Mouse (Mus musculus) lung, embryonic 14.5 days (tissue): ENCODE measurements at regions not wholly inside any gene's neighbourhood (a gene's known extent, or its start where the extent isn't known, plus 50 kb on each side); places are given as distances from the start of the nearest gene placed in this dataset.

ENCODE experiments used
- ATAC-seq: fragments of 200-750 bp; cut with Nextera tagmentation; 2 replicates; pipeline ENCODE4 v1.8.0; 2017; ENCODE audit warnings: mild to moderate bottlenecking, moderate TSS enrichment, moderate library complexity; ENCODE audit not compliant: insufficient read depth
- DNase-seq: peaks from one replicate; pipeline ENCODE4 v3.0.0-alpha.2; 2015
- H3K27ac ChIP-seq: fragments of 300-500 bp; sonication (generic); 2 replicates; pipeline ENCODE4 v1.5.1; 2014; ENCODE audit warnings: low read depth, mild to moderate bottlenecking, moderate library complexity
- H3K27me3 ChIP-seq: fragments of 300-500 bp; sonication (generic); 2 replicates; pipeline ENCODE4 v1.6.1; 2014; ENCODE audit warnings: low read length, control low read depth; ENCODE audit not compliant: insufficient read depth
- H3K36me3 ChIP-seq: fragments of 300-500 bp; sonication (generic); 2 replicates; pipeline ENCODE4 v1.6.1; 2014; ENCODE audit warnings: control low read depth; ENCODE audit not compliant: insufficient read depth
- H3K4me1 ChIP-seq: fragments of 300-500 bp; sonication (generic); 2 replicates; pipeline ENCODE4 v1.6.1; 2014; ENCODE audit warnings: antibody characterized with exemption, control low read depth; ENCODE audit not compliant: insufficient read depth
- H3K4me2 ChIP-seq: fragments of 300-500 bp; sonication (generic); 2 replicates; pipeline ENCODE4 v1.6.1; 2014; ENCODE audit warnings: mild to moderate bottlenecking
- H3K4me3 ChIP-seq: fragments of 300-500 bp; sonication (generic); 2 replicates; pipeline ENCODE4 v1.5.1; 2014; ENCODE audit warnings: low read depth, low read length
- H3K9ac ChIP-seq: fragments of 300-500 bp; sonication (generic); 2 replicates; pipeline ENCODE4 v1.6.1; 2014
- H3K9me3 ChIP-seq: fragments of 300-500 bp; sonication (generic); 2 replicates; pipeline ENCODE4 v1.6.1; 2016; ENCODE audit warnings: low read depth, low read length, control low read depth
- CTCF ChIP-seq: IDR thresholded peaks from 2 replicates; pipeline ENCODE4 v1.5.1; 2016; ENCODE audit warnings: antibody characterized with exemption, low read depth
- WGBS: fragments of 180-500 bp; shearing (Covaris S2); extraction: QIAGEN DNeasy Blood & Tissue Kit; methylation state at CpG from one replicate; pipeline ENCODE4 v1.1.7; 2014; 5-methylcytosine and 5-hydroxymethylcytosine counted together

- no peak overlapping the region for H3K4me3 ChIP-seq
- no peak overlapping the region for H3K9ac ChIP-seq
- WGBS = 92% methylated on average over 3 of the region's 3 CpGs
Measured at GRCm38 (mm10) chr1:76911472-76911871, 603.4 kb downstream of the Epha4 start.

GRCm38 (mm10) chr1:76919541-76919940 is 595.3 kb downstream of the Epha4 start:
- 14% methylated on average over 2 of the region's 2 CpGs for WGBS
- ATAC-seq = no peak
- no peaks in the 10 kb centered on the region for H3K9me3 ChIP-seq

More at GRCm38 (mm10) chr1:76911472-76911871, 603.4 kb downstream of the Epha4 start:
- no peaks in the 10 kb centered on the region for H3K9me3 ChIP-seq
- no peak for DNase-seq
- no peak overlapping the region for H3K27ac ChIP-seq
- no peak overlapping the region for H3K4me2 ChIP-seq
- TF ChIP-seq CTCF = no peak
- no peak for ATAC-seq
- no peaks in the 10 kb centered on the region for H3K36me3 ChIP-seq
- H3K4me1 ChIP-seq = no peaks in the 10 kb centered on the region
- no peaks in the 10 kb centered on the region for H3K27me3 ChIP-seq

GRCm38 (mm10) chr1:76920634-76921033 is 594.3 kb downstream of the Epha4 start:
- Histone ChIP-seq H3K27me3 (no peaks in the 10 kb centered on the region), H3K9me3 (no peaks in the 10 kb centered on the region), H3K9ac (no peak overlapping the region), H3K4me1 (no peaks in the 10 kb centered on the region), H3K4me3 (no peak overlapping the region), H3K4me2 (no peak overlapping the region), H3K36me3 (no peaks in the 10 kb centered on the region), H3K27ac (no peak overlapping the region)
- ATAC-seq = no peak
- DNase-seq = no peak
- TF ChIP-seq CTCF = no peak

More at GRCm38 (mm10) chr1:76919541-76919940, 595.3 kb downstream of the Epha4 start:
- no peak overlapping the region for H3K27ac ChIP-seq
- H3K27me3 ChIP-seq = no peaks in the 10 kb centered on the region
- no peak overlapping the region for H3K9ac ChIP-seq
- no peak for TF ChIP-seq CTCF
- no peak for DNase-seq
- no peaks in the 10 kb centered on the region for H3K36me3 ChIP-seq
- H3K4me3 ChIP-seq = no peak overlapping the region
- H3K4me2 ChIP-seq = no peak overlapping the region
- H3K4me1 ChIP-seq = no peaks in the 10 kb centered on the region

GRCm38 (mm10) chr1:76927041-76927440 is 587.8 kb downstream of the Epha4 start:
- no peak for ATAC-seq

GRCm38 (mm10) chr1:76928035-76928434 is 586.9 kb downstream of the Epha4 start:
- H3K27me3 ChIP-seq = no peaks in the 10 kb centered on the region
- DNase-seq = no peak
- H3K27ac ChIP-seq = no peak overlapping the region
- no peak overlapping the region for H3K4me2 ChIP-seq
- H3K9me3 ChIP-seq = no peaks in the 10 kb centered on the region
- H3K4me1 ChIP-seq = no peaks in the 10 kb centered on the region
- WGBS = 86% methylated on average over 2 of the region's 2 CpGs
- no peak for ATAC-seq
- H3K36me3 ChIP-seq = no peaks in the 10 kb centered on the region
- no peak overlapping the region for H3K9ac ChIP-seq
- TF ChIP-seq CTCF = no peak
- H3K4me3 ChIP-seq = no peak overlapping the region

More at GRCm38 (mm10) chr1:76927041-76927440, 587.8 kb downstream of the Epha4 start:
- H3K4me2 ChIP-seq = no peak overlapping the region
- no peaks in the 10 kb centered on the region for H3K9me3 ChIP-seq
- no peak overlapping the region for H3K27ac ChIP-seq
- no peak overlapping the region for H3K4me3 ChIP-seq
- no peaks in the 10 kb centered on the region for H3K36me3 ChIP-seq
- H3K9ac ChIP-seq = no peak overlapping the region
- H3K27me3 ChIP-seq = no peaks in the 10 kb centered on the region
- DNase-seq = no peak
- H3K4me1 ChIP-seq = no peaks in the 10 kb centered on the region
- 70% methylated on average over 5 of the region's 5 CpGs for WGBS
- no peak for TF ChIP-seq CTCF

GRCm38 (mm10) chr1:76933460-76933859 is 581.4 kb downstream of the Epha4 start:
- H3K9me3 ChIP-seq = no peaks in the 10 kb centered on the region
- 36% methylated on average over 4 of the region's 4 CpGs for WGBS
- no peak overlapping the region for H3K9ac ChIP-seq
- no peak overlapping the region for H3K4me2 ChIP-seq
- no peaks in the 10 kb centered on the region for H3K27me3 ChIP-seq
- 0 out of 2 replicates have a peak, but pooled peaks have one; percentile 58 for ATAC-seq
- peak; percentile 57 for DNase-seq
- H3K36me3 ChIP-seq = no peaks in the 10 kb centered on the region
- no peak overlapping the region for H3K4me3 ChIP-seq
- no peak for TF ChIP-seq CTCF
- H3K27ac ChIP-seq = no peak overlapping the region
- no peaks in the 10 kb centered on the region for H3K4me1 ChIP-seq

GRCm38 (mm10) chr1:76942730-76943129 is 572.2 kb downstream of the Epha4 start:
- ATAC-seq (peak; percentile 87), DNase-seq (peak; percentile 89)
- H3K4me1 ChIP-seq = peaks cover 17% of the 10 kb centered on the region
- no peak overlapping the region for H3K4me3 ChIP-seq
- H3K4me2 ChIP-seq = no peak overlapping the region
- H3K27ac ChIP-seq = peak overlapping the region; percentile 43; the same call in 1 of the 2 replicates
- TF ChIP-seq CTCF = peak; percentile 17
- H3K27me3 ChIP-seq = no peaks in the 10 kb centered on the region
- 6% methylated on average over 3 of the region's 3 CpGs for WGBS
- no peaks in the 10 kb centered on the region for H3K36me3 ChIP-seq
- H3K9ac ChIP-seq = no peak overlapping the region
- no peaks in the 10 kb centered on the region; the same call in 1 of the 2 replicates for H3K9me3 ChIP-seq

- no peak for TF ChIP-seq CTCF
- H3K9ac ChIP-seq = no peak overlapping the region
- H3K4me2 ChIP-seq = no peak overlapping the region
- no peaks in the 10 kb centered on the region; the same call in 1 of the 2 replicates for H3K9me3 ChIP-seq
- H3K4me1 ChIP-seq = peaks cover 17% of the 10 kb centered on the region
- no peak overlapping the region for H3K27ac ChIP-seq
- no peak overlapping the region for H3K4me3 ChIP-seq
- no peaks in the 10 kb centered on the region for H3K27me3 ChIP-seq
- WGBS = 41% methylated on average over 4 of the region's 4 CpGs
- ATAC-seq (no peak), DNase-seq (peak; percentile 31)
- H3K36me3 ChIP-seq = no peaks in the 10 kb centered on the region
Measured at GRCm38 (mm10) chr1:76944046-76944445, 570.8 kb downstream of the Epha4 start.
